Mouse (Mus musculus) ES-E14 (cell line): ENCODE data around the gene Lrrc56. TPM values are rescaled to one million over a fixed set of nuclear protein-coding genes. Genes with fewer than 3 reads are reported as not detected.
A peak's percentile ranks its signal among the peaks of the same experiment; 100 is the strongest.
"Not testable (repeated sequence)": the region's sequence is repeated elsewhere in the genome, so short reads cannot be mapped to it uniquely, and the experiment has no call there.

Source experiments
- DNase-seq: peaks from one replicate; pipeline ENCODE4 v3.0.0-alpha.2; 2013; ENCODE audit warnings: low read depth, low spot score
- H3K27ac ChIP-seq: 2 replicates; pipeline ENCODE4 v1.5.1; 2012; ENCODE audit warnings: low read depth, mild to moderate bottlenecking, low read length, moderate library complexity, mixed read lengths; ENCODE audit not compliant: poor library complexity, insufficient read depth, severe bottlenecking
- H3K36me3 ChIP-seq: 2 replicates; pipeline ENCODE4 v1.6.1; 2012; ENCODE audit warnings: mild to moderate bottlenecking, low read length, moderate library complexity, mixed read lengths; ENCODE audit not compliant: control insufficient read depth, poor library complexity, insufficient read depth, severe bottlenecking
- H3K4me1 ChIP-seq, 2 experiments: fragments of 150-350 bp in 1 of 2; sonication (generic) in 1 of 2; 2 replicates each; pipeline ENCODE4 v1.6.1; 2012; ENCODE audit warnings: low read length in 2 of 2, mild to moderate bottlenecking in 1 of 2, mixed read lengths in 1 of 2; ENCODE audit not compliant: control insufficient read depth in 2 of 2, insufficient read depth in 2 of 2, poor library complexity in 1 of 2
- H3K4me3 ChIP-seq, 2 experiments: fragments of 150-350 bp in 1 of 2; sonication (generic) in 1 of 2; 2 replicates each; pipeline ENCODE4 v1.5.1; 2012; ENCODE audit warnings: low read length in 2 of 2, low read depth in 1 of 2, mild to moderate bottlenecking in 1 of 2, mixed read lengths in 1 of 2; ENCODE audit not compliant: insufficient read depth in 1 of 2, poor library complexity in 1 of 2, severe bottlenecking in 1 of 2
- H3K9ac ChIP-seq: 2 replicates; pipeline ENCODE4 v1.6.1; 2012; ENCODE audit warnings: low read depth, mild to moderate bottlenecking, low read length, mixed read lengths; ENCODE audit not compliant: poor library complexity, insufficient read depth, severe bottlenecking
- H3K9me3 ChIP-seq: fragments of 150-350 bp; sonication (generic); 2 replicates; pipeline ENCODE4 v1.6.1; 2012; ENCODE audit warnings: low read depth, mild to moderate bottlenecking, low read length; ENCODE audit not compliant: control insufficient read depth, insufficient read depth
- CHD2 ChIP-seq: IDR thresholded peaks from 2 replicates; pipeline ENCODE4 v1.6.1; 2014; ENCODE audit warnings: mild to moderate bottlenecking, low read depth, low read length, inconsistent platforms
- HCFC1 ChIP-seq: IDR thresholded peaks from 2 replicates; pipeline ENCODE4 v1.6.1; 2012; ENCODE audit warnings: low read length, inconsistent platforms, borderline replicate concordance; ENCODE audit not compliant: insufficient read depth
- MAFK ChIP-seq: IDR thresholded peaks from 2 replicates; pipeline ENCODE4 v1.6.1; 2014; ENCODE audit warnings: mild to moderate bottlenecking, low read depth, low read length, inconsistent platforms; ENCODE audit not compliant: insufficient read depth
- ZC3H11A ChIP-seq: IDR thresholded peaks from 2 replicates; pipeline ENCODE4 v1.6.1; 2012; ENCODE audit warnings: low read depth, mild to moderate bottlenecking, inconsistent platforms, low read length, borderline replicate concordance
- ZNF384 ChIP-seq: IDR thresholded peaks from 2 replicates; pipeline ENCODE4 v1.6.1; 2012; ENCODE audit warnings: low read depth, low read length, inconsistent platforms
- in situ Hi-C, 2 experiments: fragments of 600-800 bp; cut with MboI; formaldehyde crosslinking; loops; one replicate each; pipeline ENCODE4 v1.15.1; 2025; ENCODE audit warnings: low sequenced_read_pairs in 2 of 2, inconsistent platforms in 1 of 2; ENCODE audit not compliant: unreplicated experiment in 2 of 2
- total RNA-seq: library from RNA; depleted of rRNA; stranded (reverse); fragments of 300-350 nt; gene quantifications from 2 replicates; pipeline ENCODE4 v1.2.3, GENCODE M21; 2012; rRNA removed

Lrrc56 gene
- total RNA-seq, 1 experiment = 3.3 TPM

- no peak for TF ChIP-seq ZC3H11A
- no peaks in the 10 kb centered on the region for H3K9me3 ChIP-seq
- H3K9ac ChIP-seq = peak overlapping the region; percentile 23; the same call in 1 of the 2 replicates
- H3K4me3 ChIP-seq = no peak overlapping the region
- H3K36me3 ChIP-seq = peaks cover 39% of the 10 kb centered on the region
- no peak for DNase-seq
- in situ Hi-C loops = no loop called here
- no peak overlapping the region for H3K27ac ChIP-seq
- peaks cover 0 to 6% of the 10 kb centered on the region in 2 experiments; a peak in 2 of 4 replicates for H3K4me1 ChIP-seq
Observed at GRCm38 (mm10) chr7:141231551-141231950, 37.6 kb downstream of the Lrrc56 start.

GRCm38 (mm10) chr7:141250486-141250885 is 56.5 kb downstream of the Lrrc56 start:
- in situ Hi-C loops, DNase-seq, H3K9ac ChIP-seq, H3K4me1 ChIP-seq, H3K27ac ChIP-seq, H3K4me3 ChIP-seq, H3K9me3 ChIP-seq: not testable (repeated sequence)
- H3K36me3 ChIP-seq = peaks cover 42% of the 10 kb centered on the region

- H3K9me3 ChIP-seq = no peaks in the 10 kb centered on the region
- no peak overlapping the region for H3K4me3 ChIP-seq
- no peak overlapping the region for H3K9ac ChIP-seq
- no peaks in the 10 kb centered on the region for H3K4me1 ChIP-seq
- H3K27ac ChIP-seq = no peak overlapping the region
- in situ Hi-C loops = no loop called here
- H3K36me3 ChIP-seq = peaks cover 68% of the 10 kb centered on the region
- no peak for TF ChIP-seq HCFC1
- TF ChIP-seq MAFK = no peak
- TF ChIP-seq CHD2 = no peak
- TF ChIP-seq ZNF384 = no peak
- TF ChIP-seq ZC3H11A = no peak
- no peak for DNase-seq
Observed at GRCm38 (mm10) chr7:141256159-141256558, 62.2 kb downstream of the Lrrc56 start.

Other genes with a start within 250 kb of the Lrrc56 start
- gene Ifitm5, start 243.9 kb upstream of the Lrrc56 start, total RNA-seq = 7.7 and 18.6 TPM in 2 replicates
- gene Gm45717, start 238.2 kb upstream of the Lrrc56 start, total RNA-seq = not detected in 2 replicates
- 679 and 1,158 TPM in 2 replicates for gene Ifitm2, start 238.2 kb upstream of the Lrrc56 start, total RNA-seq
- 274 and 585 TPM in 2 replicates for gene Ifitm1, start 226.9 kb upstream of the Lrrc56 start, total RNA-seq
- 353 and 601 TPM in 2 replicates for gene Ifitm3, start 183.4 kb upstream of the Lrrc56 start, total RNA-seq
- 0.36 TPM in 1 of 2 replicates, not detected in the other for gene Ifitm6, start 176.2 kb upstream of the Lrrc56 start, total RNA-seq
- not detected in 2 replicates for gene Gm17387, start 165.0 kb upstream of the Lrrc56 start, total RNA-seq
- gene B4galnt4, start 133.1 kb upstream of the Lrrc56 start, total RNA-seq = 31.1 and 78.3 TPM in 2 replicates
- gene Pkp3, start 115.9 kb upstream of the Lrrc56 start, total RNA-seq = 8.0 and 12.2 TPM in 2 replicates
- 18.2 and 56.2 TPM in 2 replicates for gene Sigirr, start 93.6 kb upstream of the Lrrc56 start, total RNA-seq
- 26.4 and 102 TPM in 2 replicates for gene Ano9, start 76.4 kb upstream of the Lrrc56 start, total RNA-seq
- gene Ptdss2, start 71.8 kb upstream of the Lrrc56 start, total RNA-seq = 65.1 and 82.8 TPM in 2 replicates
- 61.9 and 70.3 TPM in 2 replicates for gene Rnh1, start 21.3 kb upstream of the Lrrc56 start, total RNA-seq
- 130 and 133 TPM in 2 replicates for gene Hras, start 152 bp upstream of the Lrrc56 start, total RNA-seq
- 4.0 and 6.4 TPM in 2 replicates for gene Lmntd2, start 19.9 kb downstream of the Lrrc56 start, total RNA-seq
- 32.2 and 44.3 TPM in 2 replicates for gene Rassf7, start 21.7 kb downstream of the Lrrc56 start, total RNA-seq
- 101 and 107 TPM in 2 replicates for gene Phrf1, start 34.6 kb downstream of the Lrrc56 start, total RNA-seq
- 0.58 and 0.67 TPM in 2 replicates for gene Irf7, start 72.3 kb downstream of the Lrrc56 start, total RNA-seq
- gene Cdhr5, start 82.6 kb downstream of the Lrrc56 start, total RNA-seq = 0.13 and 0.26 TPM in 2 replicates
- 12.0 and 31.9 TPM in 2 replicates for gene Sct, start 85.0 kb downstream of the Lrrc56 start, total RNA-seq
- 0.76 and 0.95 TPM in 2 replicates for gene Drd4, start 97.8 kb downstream of the Lrrc56 start, total RNA-seq
- gene Deaf1, start 133.5 kb downstream of the Lrrc56 start, total RNA-seq = 23.7 and 31.1 TPM in 2 replicates
- 7.3 and 9.7 TPM in 2 replicates for gene Tmem80, start 133.6 kb downstream of the Lrrc56 start, total RNA-seq
- 9.7 and 10.4 TPM in 2 replicates for gene Eps8l2, start 144.7 kb downstream of the Lrrc56 start, total RNA-seq
- gene Taldo1, start 198.0 kb downstream of the Lrrc56 start, total RNA-seq = 327 and 432 TPM in 2 replicates
- 25.9 and 41.2 TPM in 2 replicates for gene Gatd1, start 220.0 kb downstream of the Lrrc56 start, total RNA-seq
- gene Cend1, start 235.3 kb downstream of the Lrrc56 start, total RNA-seq = 1.5 and 2.7 TPM in 2 replicates
- gene Slc25a22, start 243.7 kb downstream of the Lrrc56 start, total RNA-seq = 16.2 and 19.8 TPM in 2 replicates
- gene Pidd1, start 249.9 kb downstream of the Lrrc56 start, total RNA-seq = 23.4 and 36.0 TPM in 2 replicates